Mouse (Mus musculus) ovary, postnatal 36 days (tissue): ENCODE measurements around the gene Cdc42ep4.

Source experiments
- DNase-seq: peaks from one replicate; pipeline ENCODE4 v3.0.0; 2022; ENCODE audit warnings: low spot score, mixed read lengths

Gene Cdc42ep4

GRCm38 (mm10) chr11:113683957-113684706 lies 67.5 kb downstream of the Cdc42ep4 start, which contains the start of the genes Fam104a and D11Wsu47e:
Gene Fam104a, minus strand, starts transcription at chr11:113684155.
Gene D11Wsu47e, plus strand, starts transcription at chr11:113684412.
- DNase-seq, result peak; percentile 95

GRCm38 (mm10) chr11:113683627-113683956 lies 68.1 kb downstream of the Cdc42ep4 start:
- no peak for DNase-seq

GRCm38 (mm10) chr11:113682897-113683626 lies 68.6 kb downstream of the Cdc42ep4 start:
- DNase-seq, result peak; percentile 76

GRCm38 (mm10) chr11:113681979-113682378 lies 69.7 kb downstream of the Cdc42ep4 start:
- DNase-seq, result no peak

GRCm38 (mm10) chr11:113680954-113681353 lies 70.7 kb downstream of the Cdc42ep4 start:
- no peak for DNase-seq

- no peak for DNase-seq
Observed at GRCm38 (mm10) chr11:113678373-113678772, 73.3 kb downstream of the Cdc42ep4 start.

GRCm38 (mm10) chr11:113677378-113677777 lies 74.3 kb downstream of the Cdc42ep4 start:
- DNase-seq, result no peak
